Mouse (Mus musculus): ENCODE measurements around the gene Ecm2.

The Ecm2 gene

GRCm38 (mm10) chr13:49504510-49504909, at the start of gene Ecm2:
Ecm2 (plus strand) TSS chr13:49504810.
- DNase-seq (ENCODE audit: low read depth, low spot score), result no peak

DNA sequence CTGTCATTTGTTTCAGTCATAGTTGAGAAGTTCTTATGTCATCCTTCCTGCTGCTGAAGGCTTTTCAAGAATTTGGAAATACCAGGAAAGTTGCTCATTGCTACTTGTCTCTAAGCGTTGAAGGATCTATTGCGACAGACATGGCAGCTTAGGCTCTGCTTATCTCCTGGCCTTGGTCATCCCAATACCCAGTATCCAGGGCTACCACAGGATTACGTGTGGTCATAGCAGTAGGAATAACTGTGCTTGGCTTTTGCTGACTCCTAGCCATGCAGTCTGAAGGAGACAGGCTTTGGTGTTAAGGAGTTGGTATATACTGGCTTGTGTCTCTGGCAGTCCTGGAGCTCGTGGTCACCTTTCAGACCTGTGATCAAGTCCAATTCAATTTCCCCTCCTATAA, 44.3 kb upstream of the Ecm2 start:
- DNase-seq (ENCODE audit: low read depth, low spot score), result no peak

GRCm38 (mm10) chr13:49460692-49461414, 43.8 kb upstream of the Ecm2 start:
- DNase-seq (ENCODE audit: low read depth, low spot score), result no peak

GRCm38 (mm10) chr13:49461458-49462132, 43.0 kb upstream of the Ecm2 start:
- no peak for DNase-seq (ENCODE audit: low read depth, low spot score)

- no peak for DNase-seq (ENCODE audit: low read depth, low spot score)
These were observed 41.7 kb upstream of the Ecm2 start for GRCm38 (mm10) chr13:49462921-49463320.

- DNase-seq (ENCODE audit: low read depth, low spot score), result no peak
These were observed 38.7 kb upstream of the Ecm2 start for GRCm38 (mm10) chr13:49465875-49466274.

GRCm38 (mm10) chr13:49466393-49467075, 38.1 kb upstream of the Ecm2 start:
- DNase-seq (ENCODE audit: low read depth, low spot score), result no peak

- DNase-seq (ENCODE audit: low read depth, low spot score), result no peak
These were observed 37.0 kb upstream of the Ecm2 start for GRCm38 (mm10) chr13:49467585-49467984.

- no peak for DNase-seq (ENCODE audit: low read depth, low spot score)
These were observed 35.6 kb upstream of the Ecm2 start for GRCm38 (mm10) chr13:49469002-49469401.

DNA sequence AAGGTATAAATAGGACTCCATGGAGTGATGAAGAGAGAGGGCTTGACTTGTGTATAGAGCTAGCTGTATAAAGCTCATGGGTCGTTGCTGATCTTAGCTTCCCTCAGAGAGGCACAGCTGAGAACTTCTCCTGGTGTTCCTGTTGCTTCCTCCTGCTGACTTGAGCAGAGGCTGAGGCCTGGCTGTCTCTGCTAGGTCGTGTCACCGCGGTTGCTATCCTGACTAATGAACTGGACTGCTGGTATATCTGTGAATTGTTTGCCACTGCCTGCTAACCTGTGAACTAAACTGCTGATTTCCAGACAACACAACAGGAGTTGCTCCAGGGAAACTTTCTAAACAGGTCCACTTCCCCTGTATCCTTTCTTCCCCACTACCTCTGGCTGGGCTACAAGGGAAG, 34.3 kb upstream of the Ecm2 start:
- no peak for DNase-seq (ENCODE audit: low read depth, low spot score)

GRCm38 (mm10) chr13:49470806-49471205, 33.8 kb upstream of the Ecm2 start:
- no peak for DNase-seq (ENCODE audit: low read depth, low spot score)

DNA sequence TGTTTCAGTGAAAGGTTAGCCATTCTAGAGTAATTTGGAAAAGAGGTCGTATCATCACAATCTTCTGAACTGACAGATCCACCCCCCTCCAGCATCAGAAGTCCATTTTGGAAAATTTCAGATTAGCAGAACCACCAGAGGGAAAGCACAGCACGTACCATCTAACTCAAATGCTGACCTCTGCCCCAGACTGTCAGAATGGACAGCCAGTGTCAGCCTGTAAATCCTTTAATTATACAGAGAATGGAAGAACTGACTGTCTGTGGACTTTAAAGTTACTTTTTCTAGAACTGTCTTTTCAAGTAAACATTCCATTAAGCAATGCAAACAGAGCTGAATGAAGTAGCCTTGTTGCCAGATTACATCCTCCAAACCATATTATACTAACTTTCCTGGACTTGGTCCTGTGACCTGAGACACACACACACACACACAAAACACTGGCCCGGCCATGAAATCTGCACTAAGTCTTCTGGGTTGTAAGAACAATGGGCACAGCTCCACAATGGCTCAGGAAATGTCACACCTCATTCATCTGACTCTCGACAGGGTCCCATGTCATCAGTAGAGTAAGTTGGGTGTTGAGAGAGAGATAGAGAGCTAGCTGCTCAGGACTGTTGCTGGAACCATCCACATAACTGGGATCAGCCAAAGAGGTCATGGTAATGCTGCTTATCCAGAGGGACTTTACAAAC, 32.5 kb upstream of the Ecm2 start:
- DNase-seq (ENCODE audit: low read depth, low spot score), result no peak

DNA sequence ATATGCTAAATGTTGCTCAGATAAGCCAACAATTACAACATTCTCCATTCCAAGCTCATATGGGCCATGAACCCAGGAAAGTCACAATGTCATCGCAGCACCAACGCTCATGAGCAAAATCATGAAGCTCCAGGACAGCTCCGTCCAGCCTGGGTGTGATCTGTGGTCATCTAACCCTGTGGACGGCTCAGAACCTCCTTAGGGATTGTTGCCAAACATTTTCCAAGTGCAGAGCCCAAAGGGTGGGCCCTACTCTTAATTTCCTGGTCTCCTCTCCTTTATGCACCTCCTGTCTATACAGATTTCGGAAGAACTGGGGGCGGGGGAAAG, 32.0 kb upstream of the Ecm2 start:
- no peak for DNase-seq (ENCODE audit: low read depth, low spot score)

- no peak for DNase-seq (ENCODE audit: low read depth, low spot score)
These were observed 26.7 kb upstream of the Ecm2 start for GRCm38 (mm10) chr13:49477887-49478286.

DNA sequence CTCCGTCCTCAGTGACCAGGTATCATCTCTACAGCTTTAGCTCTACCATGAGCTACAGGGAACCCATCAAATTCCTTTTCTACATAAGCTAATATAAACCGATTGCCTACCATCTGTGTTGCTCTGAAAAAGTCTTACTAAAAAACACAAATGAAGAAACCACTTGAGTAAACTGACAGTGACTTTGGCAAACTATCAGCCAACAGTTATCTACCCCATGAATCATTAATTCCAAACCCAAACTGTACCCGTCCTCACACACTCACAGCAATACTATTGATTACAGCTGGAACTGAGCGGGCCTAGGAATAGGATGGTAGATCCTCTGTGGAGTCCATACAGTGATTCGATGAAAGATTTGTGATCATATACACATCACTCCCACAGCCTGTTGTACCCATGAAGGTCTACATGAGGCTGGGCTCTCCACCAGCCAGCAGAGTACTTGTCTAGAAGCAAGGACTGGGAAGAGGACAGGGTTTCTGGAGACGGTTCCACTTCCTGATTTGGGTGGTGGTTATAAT, 25.7 kb upstream of the Ecm2 start:
- no peak for DNase-seq (ENCODE audit: low read depth, low spot score)

- no peak for DNase-seq (ENCODE audit: low read depth, low spot score)
These were observed 25.2 kb upstream of the Ecm2 start for GRCm38 (mm10) chr13:49479399-49479798.

- DNase-seq (ENCODE audit: low read depth, low spot score), result no peak
These were observed 24.6 kb upstream of the Ecm2 start for GRCm38 (mm10) chr13:49480057-49480456.

DNA sequence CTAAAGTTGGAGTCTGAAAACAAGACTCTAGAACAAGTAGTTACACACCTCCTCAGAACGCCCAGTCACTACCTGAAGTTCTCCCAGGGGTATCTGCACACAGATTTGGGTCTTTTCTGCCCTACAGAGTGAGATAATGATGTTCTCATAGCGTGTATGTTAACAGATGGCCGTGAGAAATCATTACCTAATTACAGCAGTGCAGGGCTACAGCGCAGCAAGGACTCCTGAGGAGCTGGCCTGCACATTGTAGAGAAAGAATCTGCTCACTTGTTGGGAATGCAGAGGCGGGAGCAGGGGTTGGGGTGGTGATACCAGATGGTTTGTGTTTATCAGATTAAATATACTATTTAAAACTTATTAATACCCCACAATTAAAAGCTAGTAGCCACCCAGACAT, 24.1 kb upstream of the Ecm2 start:
- DNase-seq (ENCODE audit: low read depth, low spot score), result no peak

- no peak for DNase-seq (ENCODE audit: low read depth, low spot score)
These were observed 19.2 kb upstream of the Ecm2 start for GRCm38 (mm10) chr13:49485388-49485787.

DNA sequence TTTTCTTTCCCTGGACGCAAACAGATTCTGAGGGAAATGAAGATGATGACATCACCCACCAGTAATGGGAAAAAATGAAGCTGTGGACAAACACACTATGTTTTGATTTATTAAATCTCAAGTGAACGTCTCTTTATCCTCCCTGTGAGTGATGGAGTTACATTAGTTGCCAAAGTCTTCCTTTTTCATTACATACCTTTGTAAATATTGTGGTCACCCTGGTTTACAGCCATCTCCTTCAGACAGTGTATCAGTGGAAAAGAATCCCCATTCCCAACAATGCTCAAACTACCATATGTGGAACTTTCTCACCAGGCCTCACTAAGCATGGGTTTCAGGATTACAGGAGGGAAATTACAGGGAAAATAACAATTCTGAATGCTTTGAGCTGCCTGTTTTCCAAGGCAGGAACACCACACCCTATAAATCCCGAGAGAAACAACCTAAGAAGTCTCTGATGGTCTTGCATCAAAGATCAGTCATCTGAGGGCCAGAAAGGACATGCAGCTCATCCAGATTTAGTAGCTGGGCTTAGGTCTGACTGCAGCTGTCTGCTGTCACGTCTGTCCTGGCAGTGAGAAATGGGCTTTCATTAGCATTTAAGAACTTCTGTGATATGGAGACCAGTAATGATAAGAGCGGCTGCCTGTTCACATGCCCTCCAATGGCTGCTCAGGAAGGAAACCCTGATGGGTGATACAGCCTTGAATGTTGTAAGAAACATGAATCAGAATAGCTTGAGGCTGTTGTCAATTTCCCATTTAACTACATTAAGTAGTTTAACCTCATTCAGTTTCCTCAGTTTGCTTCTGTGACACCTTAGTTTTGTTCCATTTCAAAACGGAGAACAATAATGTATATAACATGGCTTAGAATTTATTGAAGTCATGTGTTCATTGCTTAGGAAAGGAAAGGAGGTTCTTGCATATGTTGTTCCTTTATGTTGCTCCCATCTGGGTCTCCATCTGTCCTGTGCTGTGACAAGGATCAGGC, 11.9 kb upstream of the Ecm2 start, which contains the start of gene Tes3-ps:
Gene Tes3-ps (plus strand): TSS at position 943 of the 993 bp plus-strand sequence.
- DNase-seq (ENCODE audit: low read depth, low spot score), result no peak

- no peak for DNase-seq (ENCODE audit: low read depth, low spot score)
These were observed 1.2 kb downstream of the Ecm2 start for GRCm38 (mm10) chr13:49505776-49506175.

All from ZHBTc4 (cell line).